Mouse (Mus musculus): ENCODE measurements at regions not wholly inside any gene's neighbourhood (a gene's known extent, or its start where the extent isn't known, plus 50 kb on each side); places are given as distances from the start of the nearest gene placed in this dataset.
A peak's percentile ranks its signal among the peaks of the same experiment; 100 is the strongest.

GRCm38 (mm10) chr6:143287322-143287721 is 120.3 kb downstream of the Etnk1 start:
- no peaks in the 10 kb centered on the region for H3K27me3 ChIP-seq (ENCODE audit: control insufficient read depth, insufficient read depth, low read depth, low read length)
- H3K27ac ChIP-seq (ENCODE audit: low read length) = no peak overlapping the region
- no peak for ATAC-seq (ENCODE audit: low read depth)
- no peak overlapping the region for H3K9ac ChIP-seq (ENCODE audit: low read depth, low read length)
- H3K4me1 ChIP-seq (ENCODE audit: control insufficient read depth, low read depth, low read length) = no peaks in the 10 kb centered on the region
- no peak overlapping the region for H3K4me3 ChIP-seq (ENCODE audit: low read depth, low read length)
- H3K36me3 ChIP-seq (ENCODE audit: control insufficient read depth, insufficient read depth) = no peaks in the 10 kb centered on the region
- no peak overlapping the region for H3K4me2 ChIP-seq (ENCODE audit: low read depth, low read length)
- WGBS (ENCODE audit: insufficient replicate concordance) = 82% methylated on average over 15 of the region's 15 CpGs
- H3K9me3 ChIP-seq (replicated peaks; ENCODE audit: control insufficient read depth, low read length) = no peaks in the 10 kb centered on the region

GRCm38 (mm10) chr6:143288491-143289130 is 121.6 kb downstream of the Etnk1 start:
- Histone ChIP-seq H3K4me1 (ENCODE audit: control insufficient read depth, low read depth, low read length) (no peaks in the 10 kb centered on the region), H3K36me3 (ENCODE audit: control insufficient read depth, insufficient read depth) (no peaks in the 10 kb centered on the region), H3K4me2 (ENCODE audit: low read depth, low read length) (no peak overlapping the region), H3K4me3 (ENCODE audit: low read depth, low read length) (no peak overlapping the region), H3K27ac (ENCODE audit: low read length) (no peak overlapping the region), H3K27me3 (ENCODE audit: control insufficient read depth, insufficient read depth, low read depth, low read length) (no peaks in the 10 kb centered on the region), H3K9me3 (replicated peaks; ENCODE audit: control insufficient read depth, low read length) (no peaks in the 10 kb centered on the region), H3K9ac (ENCODE audit: low read depth, low read length) (no peak overlapping the region)
- no peak for ATAC-seq (ENCODE audit: low read depth)
- 75% methylated on average over 19 of the region's 19 CpGs for WGBS (ENCODE audit: insufficient replicate concordance)

GRCm38 (mm10) chr6:143293648-143294047 is 126.6 kb downstream of the Etnk1 start:
- no peak overlapping the region for H3K4me3 ChIP-seq (ENCODE audit: low read depth, low read length)
- no peaks in the 10 kb centered on the region for H3K27me3 ChIP-seq (ENCODE audit: control insufficient read depth, insufficient read depth, low read depth, low read length)
- no peaks in the 10 kb centered on the region for H3K4me1 ChIP-seq (ENCODE audit: control insufficient read depth, low read depth, low read length)
- H3K9me3 ChIP-seq (replicated peaks; ENCODE audit: control insufficient read depth, low read length) = no peaks in the 10 kb centered on the region
- no peak overlapping the region for H3K4me2 ChIP-seq (ENCODE audit: low read depth, low read length)
- no peak overlapping the region for H3K27ac ChIP-seq (ENCODE audit: low read length)
- ATAC-seq (ENCODE audit: low read depth) = no peak
- no peaks in the 10 kb centered on the region for H3K36me3 ChIP-seq (ENCODE audit: control insufficient read depth, insufficient read depth)
- H3K9ac ChIP-seq (ENCODE audit: low read depth, low read length) = no peak overlapping the region
- WGBS (ENCODE audit: insufficient replicate concordance) = 36% methylated on average over 3 of the region's 3 CpGs

GRCm38 (mm10) chr6:143298391-143298790 is 131.4 kb downstream of the Etnk1 start:
- no peak for ATAC-seq (ENCODE audit: low read depth)
- 65% methylated on average over 5 of the region's 5 CpGs for WGBS (ENCODE audit: insufficient replicate concordance)

GRCm38 (mm10) chr6:143301414-143301813 is 134.4 kb downstream of the Etnk1 start:
- H3K27ac ChIP-seq (ENCODE audit: low read length) = no peak overlapping the region
- H3K9me3 ChIP-seq (replicated peaks; ENCODE audit: control insufficient read depth, low read length) = no peaks in the 10 kb centered on the region
- H3K4me1 ChIP-seq (ENCODE audit: control insufficient read depth, low read depth, low read length) = no peaks in the 10 kb centered on the region
- H3K27me3 ChIP-seq (ENCODE audit: control insufficient read depth, insufficient read depth, low read depth, low read length) = no peaks in the 10 kb centered on the region
- no peak for ATAC-seq (ENCODE audit: low read depth)
- H3K4me3 ChIP-seq (ENCODE audit: low read depth, low read length) = no peak overlapping the region
- H3K36me3 ChIP-seq (ENCODE audit: control insufficient read depth, insufficient read depth) = no peaks in the 10 kb centered on the region
- H3K4me2 ChIP-seq (ENCODE audit: low read depth, low read length) = no peak overlapping the region
- WGBS (ENCODE audit: insufficient replicate concordance) = 74% methylated on average over 10 of the region's 10 CpGs
- no peak overlapping the region for H3K9ac ChIP-seq (ENCODE audit: low read depth, low read length)

More at GRCm38 (mm10) chr6:143298391-143298790, 131.4 kb downstream of the Etnk1 start:
- Histone ChIP-seq H3K4me3 (ENCODE audit: low read depth, low read length) (no peak overlapping the region), H3K4me2 (ENCODE audit: low read depth, low read length) (no peak overlapping the region), H3K4me1 (ENCODE audit: control insufficient read depth, low read depth, low read length) (no peaks in the 10 kb centered on the region), H3K27me3 (ENCODE audit: control insufficient read depth, insufficient read depth, low read depth, low read length) (no peaks in the 10 kb centered on the region), H3K27ac (ENCODE audit: low read length) (no peak overlapping the region), H3K36me3 (ENCODE audit: control insufficient read depth, insufficient read depth) (no peaks in the 10 kb centered on the region), H3K9me3 (replicated peaks; ENCODE audit: control insufficient read depth, low read length) (no peaks in the 10 kb centered on the region), H3K9ac (ENCODE audit: low read depth, low read length) (no peak overlapping the region)

GRCm38 (mm10) chr6:143307327-143307726 is 140.3 kb downstream of the Etnk1 start:
- WGBS (ENCODE audit: insufficient replicate concordance) = 53% methylated on average over 6 of the region's 6 CpGs
- Histone ChIP-seq H3K9me3 (replicated peaks; ENCODE audit: control insufficient read depth, low read length) (no peaks in the 10 kb centered on the region; the same call in 1 of the 2 replicates), H3K4me1 (ENCODE audit: control insufficient read depth, low read depth, low read length) (no peaks in the 10 kb centered on the region), H3K9ac (ENCODE audit: low read depth, low read length) (no peak overlapping the region), H3K27ac (ENCODE audit: low read length) (no peak overlapping the region), H3K27me3 (ENCODE audit: control insufficient read depth, insufficient read depth, low read depth, low read length) (no peaks in the 10 kb centered on the region), H3K4me3 (ENCODE audit: low read depth, low read length) (no peak overlapping the region), H3K4me2 (ENCODE audit: low read depth, low read length) (no peak overlapping the region), H3K36me3 (ENCODE audit: control insufficient read depth, insufficient read depth) (no peaks in the 10 kb centered on the region)
- peak; percentile 56 for ATAC-seq (ENCODE audit: low read depth)

GRCm38 (mm10) chr6:143315859-143316258 is 148.8 kb downstream of the Etnk1 start:
- Histone ChIP-seq H3K9me3 (replicated peaks; ENCODE audit: control insufficient read depth, low read length) (no peaks in the 10 kb centered on the region), H3K27ac (ENCODE audit: low read length) (no peak overlapping the region), H3K4me2 (ENCODE audit: low read depth, low read length) (no peak overlapping the region), H3K9ac (ENCODE audit: low read depth, low read length) (no peak overlapping the region), H3K4me1 (ENCODE audit: control insufficient read depth, low read depth, low read length) (no peaks in the 10 kb centered on the region), H3K27me3 (ENCODE audit: control insufficient read depth, insufficient read depth, low read depth, low read length) (no peaks in the 10 kb centered on the region), H3K36me3 (ENCODE audit: control insufficient read depth, insufficient read depth) (no peaks in the 10 kb centered on the region), H3K4me3 (ENCODE audit: low read depth, low read length) (no peak overlapping the region)
- WGBS (ENCODE audit: insufficient replicate concordance) = 45% methylated on average over 9 of the region's 9 CpGs
- ATAC-seq (ENCODE audit: low read depth) = no peak

- WGBS (ENCODE audit: insufficient replicate concordance) = 48% methylated on average over 7 of the region's 7 CpGs
- H3K9me3 ChIP-seq (replicated peaks; ENCODE audit: control insufficient read depth, low read length) = no peaks in the 10 kb centered on the region
- ATAC-seq (ENCODE audit: low read depth) = no peak
Measured at GRCm38 (mm10) chr6:143320426-143320825, 153.4 kb downstream of the Etnk1 start.

GRCm38 (mm10) chr6:143324636-143325035 is 157.6 kb downstream of the Etnk1 start:
- H3K27me3 ChIP-seq (ENCODE audit: control insufficient read depth, insufficient read depth, low read depth, low read length) = no peaks in the 10 kb centered on the region
- no peaks in the 10 kb centered on the region for H3K36me3 ChIP-seq (ENCODE audit: control insufficient read depth, insufficient read depth)
- H3K9me3 ChIP-seq (replicated peaks; ENCODE audit: control insufficient read depth, low read length) = no peaks in the 10 kb centered on the region
- 36% methylated on average over 8 of the region's 8 CpGs for WGBS (ENCODE audit: insufficient replicate concordance)
- no peak for ATAC-seq (ENCODE audit: low read depth)
- H3K4me3 ChIP-seq (ENCODE audit: low read depth, low read length) = no peak overlapping the region
- no peak overlapping the region for H3K4me2 ChIP-seq (ENCODE audit: low read depth, low read length)
- no peak overlapping the region for H3K27ac ChIP-seq (ENCODE audit: low read length)
- no peak overlapping the region for H3K9ac ChIP-seq (ENCODE audit: low read depth, low read length)
- H3K4me1 ChIP-seq (ENCODE audit: control insufficient read depth, low read depth, low read length) = no peaks in the 10 kb centered on the region

More at GRCm38 (mm10) chr6:143320426-143320825, 153.4 kb downstream of the Etnk1 start:
- no peak overlapping the region for H3K4me2 ChIP-seq (ENCODE audit: low read depth, low read length)
- no peak overlapping the region for H3K9ac ChIP-seq (ENCODE audit: low read depth, low read length)
- H3K4me3 ChIP-seq (ENCODE audit: low read depth, low read length) = no peak overlapping the region
- no peak overlapping the region for H3K27ac ChIP-seq (ENCODE audit: low read length)
- H3K4me1 ChIP-seq (ENCODE audit: control insufficient read depth, low read depth, low read length) = no peaks in the 10 kb centered on the region
- H3K27me3 ChIP-seq (ENCODE audit: control insufficient read depth, insufficient read depth, low read depth, low read length) = no peaks in the 10 kb centered on the region
- no peaks in the 10 kb centered on the region for H3K36me3 ChIP-seq (ENCODE audit: control insufficient read depth, insufficient read depth)

Measured in liver, embryonic 16.5 days (tissue).